Mouse (Mus musculus): ENCODE measurements around the gene Nrxn2.

GRCm38 (mm10) chr19:6454041-6454720 lies 35.6 kb downstream of the Nrxn2 start:
- TF ChIP-seq POLR2A (IDR thresholded peaks at IDR 0.05; ENCODE audit: insufficient read length, low read depth): no peak
- no peak for TF ChIP-seq MYOD1 (IDR thresholded peaks at IDR 0.05; ENCODE audit: control insufficient read depth in 1 of 3, insufficient read length in 2 of 3, low read depth in 2 of 3)
- no peak for TF ChIP-seq SRF (IDR thresholded peaks at IDR 0.05; ENCODE audit: control insufficient read depth, insufficient read length, low read depth)
- TF ChIP-seq E2F4 (IDR thresholded peaks at IDR 0.05; ENCODE audit: insufficient read depth): no peak
